Mouse (Mus musculus) MEL (cell line): ENCODE results near the gene Arpp21. TPM values are rescaled to one million over a fixed set of nuclear protein-coding genes. Genes with fewer than 3 reads are reported as not detected.

ENCODE experiments used
- DNase-seq: peaks from one replicate; pipeline ENCODE4 v3.0.0; 2011; ENCODE audit warnings: low read depth, low spot score
- H3K27ac ChIP-seq: 2 replicates; pipeline ENCODE4 v1.5.1; 2012; ENCODE audit warnings: low read depth, mild to moderate bottlenecking, control low read depth, low read length, moderate library complexity; ENCODE audit not compliant: control insufficient read depth
- H3K27me3 ChIP-seq, 2 experiments: fragments of 150-350 bp in 1 of 2; sonication (generic) in 1 of 2; 2 replicates each; pipeline ENCODE4 v1.6.1; 2012; ENCODE audit warnings: low read length in 2 of 2, mild to moderate bottlenecking in 2 of 2, improper control_type of control experiment in 1 of 2, moderate library complexity in 1 of 2; ENCODE audit not compliant: insufficient read depth in 2 of 2, control insufficient read depth in 1 of 2
- H3K36me3 ChIP-seq, 2 experiments: 2 replicates each; pipeline ENCODE4 v1.6.1; 2012 to 2014; ENCODE audit warnings: low read length in 2 of 2, improper control_type of control experiment in 1 of 2, inconsistent platforms in 1 of 2, mild to moderate bottlenecking in 1 of 2; ENCODE audit not compliant: insufficient read depth in 2 of 2, control insufficient read depth in 1 of 2
- H3K4me1 ChIP-seq, 2 experiments: fragments of 150-350 bp in 1 of 2; sonication (generic) in 1 of 2; 2 replicates each; pipeline ENCODE4 v1.6.1; 2012; ENCODE audit warnings: low read length in 2 of 2, improper control_type of control experiment in 1 of 2, mild to moderate bottlenecking in 1 of 2; ENCODE audit not compliant: insufficient read depth in 2 of 2, control insufficient read depth in 1 of 2
- H3K4me3 ChIP-seq, 2 experiments: fragments of 150-350 bp in 1 of 2; sonication (generic) in 1 of 2; 2 replicates each; pipeline ENCODE4 v1.5.1; 2012; ENCODE audit warnings: low read depth in 2 of 2, low read length in 2 of 2, mild to moderate bottlenecking in 2 of 2, moderate library complexity in 2 of 2, control low read depth in 1 of 2, improper control_type of control experiment in 1 of 2; ENCODE audit not compliant: control insufficient read depth in 1 of 2, insufficient read depth in 1 of 2
- H3K79me2 ChIP-seq: 2 replicates; pipeline ENCODE4 v1.6.1; 2012; ENCODE audit warnings: mild to moderate bottlenecking, low read length, moderate library complexity; ENCODE audit not compliant: control insufficient read depth, poor library complexity, insufficient read depth
- H3K9ac ChIP-seq: 2 replicates; pipeline ENCODE4 v1.6.1; 2012; ENCODE audit warnings: low read depth, mild to moderate bottlenecking, control low read depth, low read length, moderate library complexity; ENCODE audit not compliant: control insufficient read depth, poor library complexity, severe bottlenecking
- H3K9me3 ChIP-seq: fragments of 150-350 bp; sonication (generic); replicated peaks from 2 replicates; pipeline ENCODE4 v1.6.1; 2012; ENCODE audit warnings: mild to moderate bottlenecking, low read length, improper control_type of control experiment, moderate library complexity; ENCODE audit not compliant: insufficient read depth
- BHLHE40 ChIP-seq: IDR thresholded peaks from 2 replicates; pipeline ENCODE4 v1.6.1; 2012; ENCODE audit warnings: low read depth, mild to moderate bottlenecking, inconsistent platforms, low read length, improper control_type of control experiment, borderline replicate concordance
- CHD1 ChIP-seq: IDR thresholded peaks from 2 replicates; pipeline ENCODE4 v1.6.1; 2012; ENCODE audit warnings: low read depth, mild to moderate bottlenecking, inconsistent platforms, low read length, improper control_type of control experiment
- CHD2 ChIP-seq: IDR thresholded peaks from 2 replicates; pipeline ENCODE4 v1.6.1; 2011; ENCODE audit warnings: low read length, improper control_type of control experiment
- E2F4 ChIP-seq: IDR thresholded peaks from 2 replicates; pipeline ENCODE4 v1.6.1; 2011; ENCODE audit warnings: low read depth, low read length, improper control_type of control experiment, borderline replicate concordance
- ELF1 ChIP-seq: IDR thresholded peaks from 2 replicates; pipeline ENCODE4 v1.6.1; 2014; ENCODE audit warnings: low read depth, mild to moderate bottlenecking, inconsistent platforms, low read length, improper control_type of control experiment, moderate library complexity
- GABPA ChIP-seq: IDR thresholded peaks from 2 replicates; pipeline ENCODE4 v1.6.1; 2012; ENCODE audit warnings: low read depth, mild to moderate bottlenecking, inconsistent platforms, low read length, improper control_type of control experiment, moderate library complexity
- GATA1 ChIP-seq: IDR thresholded peaks from 2 replicates; pipeline ENCODE4 v1.6.1; 2011; ENCODE audit warnings: low read depth, low read length, improper control_type of control experiment
- HCFC1 ChIP-seq: IDR thresholded peaks from 2 replicates; pipeline ENCODE4 v1.6.1; 2012; ENCODE audit warnings: low read depth, mild to moderate bottlenecking, inconsistent platforms, low read length, improper control_type of control experiment, moderate library complexity
- MAFK ChIP-seq: IDR thresholded peaks from 2 replicates; pipeline ENCODE4 v1.6.1; 2011; ENCODE audit warnings: low read depth, mild to moderate bottlenecking, low read length, improper control_type of control experiment, borderline replicate concordance
- MAX ChIP-seq: IDR thresholded peaks from 2 replicates; pipeline ENCODE4 v1.6.1; 2011; ENCODE audit warnings: low read length, improper control_type of control experiment
- MAZ ChIP-seq: IDR thresholded peaks from 2 replicates; pipeline ENCODE4 v1.6.1; 2012; ENCODE audit warnings: low read depth, mild to moderate bottlenecking, inconsistent platforms, low read length, improper control_type of control experiment
- MEF2A ChIP-seq: IDR thresholded peaks from 2 replicates; pipeline ENCODE4 v1.6.1; 2014; ENCODE audit warnings: low read depth, mild to moderate bottlenecking, inconsistent platforms, low read length, improper control_type of control experiment; ENCODE audit not compliant: poor library complexity, insufficient replicate concordance, severe bottlenecking; ENCODE audit errors: extremely low read depth
- MXI1 ChIP-seq: IDR thresholded peaks from 2 replicates; pipeline ENCODE4 v1.6.1; 2011; ENCODE audit warnings: mild to moderate bottlenecking, low read depth, low read length, improper control_type of control experiment
- MYB ChIP-seq: IDR thresholded peaks from 2 replicates; pipeline ENCODE4 v1.6.1; 2011; ENCODE audit warnings: mild to moderate bottlenecking, low read depth, low read length, improper control_type of control experiment
- MYC ChIP-seq: IDR thresholded peaks from 2 replicates; pipeline ENCODE4 v1.6.1; 2011; ENCODE audit warnings: low read depth, mild to moderate bottlenecking, low read length, improper control_type of control experiment, moderate library complexity
- NELFE ChIP-seq: IDR thresholded peaks from 2 replicates; pipeline ENCODE4 v1.6.1; 2011; ENCODE audit warnings: low read depth, low read length, improper control_type of control experiment
- NRF1 ChIP-seq: IDR thresholded peaks from 2 replicates; pipeline ENCODE4 v1.6.1; 2014; ENCODE audit warnings: low read depth, mild to moderate bottlenecking, inconsistent platforms, low read length, improper control_type of control experiment, moderate library complexity; ENCODE audit not compliant: poor library complexity, insufficient read depth, severe bottlenecking
- POLR2AphosphoS2 ChIP-seq: IDR thresholded peaks from 2 replicates; pipeline ENCODE4 v1.6.1; 2011; ENCODE audit warnings: low read length, improper control_type of control experiment
- POLR2AphosphoS5 ChIP-seq: IDR thresholded peaks from 2 replicates; pipeline ENCODE4 v1.6.1; 2012; ENCODE audit warnings: low read depth, borderline replicate concordance, mild to moderate bottlenecking, inconsistent platforms, low read length, moderate library complexity, mixed read lengths
- SIN3A ChIP-seq: IDR thresholded peaks from 2 replicates; pipeline ENCODE4 v1.6.1; 2012; ENCODE audit warnings: low read length, improper control_type of control experiment, inconsistent platforms
- SMC3 ChIP-seq: IDR thresholded peaks from 2 replicates; pipeline ENCODE4 v1.6.1; 2011; ENCODE audit warnings: low read depth, low read length, improper control_type of control experiment
- TAL1 ChIP-seq: IDR thresholded peaks from 2 replicates; pipeline ENCODE4 v1.6.1; 2012; ENCODE audit warnings: mild to moderate bottlenecking, inconsistent platforms, low read length, moderate library complexity, mixed read lengths
- TBP ChIP-seq: IDR thresholded peaks from 2 replicates; pipeline ENCODE4 v1.8.0; 2011; ENCODE audit warnings: low read depth, low read length, improper control_type of control experiment
- TCF12 ChIP-seq: IDR thresholded peaks from 2 replicates; pipeline ENCODE4 v1.6.1; 2014; ENCODE audit warnings: low read depth, mild to moderate bottlenecking, inconsistent platforms, low read length, improper control_type of control experiment, moderate library complexity
- ZKSCAN1 ChIP-seq: IDR thresholded peaks from 2 replicates; pipeline ENCODE4 v1.6.1; 2012; ENCODE audit warnings: low read depth, mild to moderate bottlenecking, inconsistent platforms, low read length, improper control_type of control experiment, moderate library complexity
- ZMIZ1 ChIP-seq: IDR thresholded peaks from 2 replicates; pipeline ENCODE4 v1.6.1; 2012; ENCODE audit warnings: low read depth, mild to moderate bottlenecking, inconsistent platforms, low read length, improper control_type of control experiment, moderate library complexity
- ZNF384 ChIP-seq: IDR thresholded peaks from 2 replicates; pipeline ENCODE4 v1.6.1; 2012; ENCODE audit warnings: low read depth, mild to moderate bottlenecking, inconsistent platforms, low read length, improper control_type of control experiment
- polyA plus RNA-seq, 2 experiments: library from polyadenylated mRNA; stranded (reverse) in 1 of 2; unstranded in 1 of 2; fragments of >175 nt in 1 of 2; fragments of >200 nt in 1 of 2; gene quantifications; 2 replicates each; pipeline versions ENCODE4 v1.2.1 to v1.2.4; 2012; ENCODE audit warnings: low replicate concordance in 2 of 2, low read depth in 1 of 2; ENCODE audit not compliant: insufficient read length in 2 of 2, insufficient read depth in 1 of 2, missing spikeins in 1 of 2
- total RNA-seq: library from RNA; depleted of rRNA; stranded (reverse); fragments of 300-350 nt; gene quantifications from 2 replicates; pipeline ENCODE4 v1.2.3, GENCODE M21; 2012

The Arpp21 gene
- total and polyA plus RNA-seq, 3 experiments: 0.10 to 0.12 TPM; not detected in 1

DNA sequence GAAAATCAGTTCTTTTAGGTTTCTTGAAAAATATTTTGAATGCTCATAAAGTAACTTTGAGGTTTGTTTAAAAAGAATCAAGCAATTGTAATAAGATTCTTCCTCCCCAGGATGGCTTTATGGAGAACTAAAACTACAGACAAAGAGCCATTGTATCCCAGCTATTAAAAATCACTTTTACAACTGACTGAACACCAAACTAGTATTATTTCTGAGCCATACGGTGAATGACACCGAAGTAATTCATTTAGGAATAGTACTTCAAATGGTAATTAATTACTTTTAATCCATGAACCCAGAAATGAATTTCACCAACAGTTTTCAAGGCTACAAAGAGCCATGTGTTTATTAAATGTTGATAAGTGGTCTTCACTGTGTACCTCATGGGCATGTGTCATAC is 74.8 kb downstream of the Arpp21 start:
- no peaks in the 10 kb centered on the region for H3K9me3 ChIP-seq
- TF ChIP-seq SIN3A (no peak), HCFC1 (no peak)
- no peaks in the 10 kb centered on the region for H3K36me3 ChIP-seq
- no peak overlapping the region for H3K4me3 ChIP-seq
- DNase-seq: no peak
- H3K79me2 ChIP-seq: no peaks in the 10 kb centered on the region
- no peaks in the 10 kb centered on the region for H3K4me1 ChIP-seq
- H3K27me3 ChIP-seq: no peaks in the 10 kb centered on the region
- H3K9ac ChIP-seq: no peak overlapping the region
- no peak overlapping the region for H3K27ac ChIP-seq

DNA sequence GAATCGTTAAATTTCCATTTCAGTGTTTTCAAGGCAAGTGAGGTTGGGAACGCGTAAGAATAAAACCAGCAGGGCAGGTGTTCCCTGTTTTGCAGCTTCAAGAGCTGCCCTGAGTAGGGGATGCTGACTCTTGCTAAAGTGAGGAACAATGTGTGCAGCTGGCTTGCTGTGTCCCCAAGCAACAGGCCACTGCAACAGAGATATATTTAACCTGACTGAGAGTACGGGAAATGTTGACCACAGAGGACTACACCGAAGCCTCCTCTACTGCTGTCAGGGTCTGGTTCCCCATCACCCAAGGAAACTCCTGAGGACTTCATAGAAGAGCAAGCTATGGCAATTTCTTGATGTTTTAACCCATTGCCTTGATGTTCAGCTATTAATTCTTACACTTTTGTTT is 81.8 kb downstream of the Arpp21 start:
- H3K9me3 ChIP-seq: no peaks in the 10 kb centered on the region
- H3K36me3 ChIP-seq: no peaks in the 10 kb centered on the region
- H3K4me3 ChIP-seq: no peak overlapping the region
- no peaks in the 10 kb centered on the region for H3K4me1 ChIP-seq
- DNase-seq: no peak
- H3K27me3 ChIP-seq: no peaks in the 10 kb centered on the region
- no peak overlapping the region for H3K27ac ChIP-seq
- TF ChIP-seq MAFK (no peak), NRF1 (no peak), ZMIZ1 (no peak), SMC3 (no peak), MYC (no peak), MAZ (no peak), GATA1 (no peak), MEF2A (no peak), MYB (no peak), HCFC1 (no peak), TAL1 (no peak), POLR2AphosphoS2 (no peak), TCF12 (no peak), ZKSCAN1 (no peak)
- no peak overlapping the region for H3K9ac ChIP-seq
- no peaks in the 10 kb centered on the region for H3K79me2 ChIP-seq

- Histone ChIP-seq H3K4me1 (no peaks in the 10 kb centered on the region), H3K9ac (no peak overlapping the region), H3K4me3 (no peak overlapping the region), H3K79me2 (no peaks in the 10 kb centered on the region), H3K27me3 (no peaks in the 10 kb centered on the region), H3K36me3 (no peaks in the 10 kb centered on the region), H3K9me3 (no peaks in the 10 kb centered on the region), H3K27ac (no peak overlapping the region)
- DNase-seq: no peak
- TF ChIP-seq POLR2AphosphoS2: no peak
- no peak for TF ChIP-seq MXI1
- no peak for TF ChIP-seq ELF1
- no peak for TF ChIP-seq MAFK
- TF ChIP-seq TBP: no peak
- TF ChIP-seq MAZ: no peak
- no peak for TF ChIP-seq MAX
- no peak for TF ChIP-seq POLR2AphosphoS5
- TF ChIP-seq E2F4: no peak
- TF ChIP-seq CHD2: no peak
- no peak for TF ChIP-seq ZNF384
- no peak for TF ChIP-seq MYB
- TF ChIP-seq NELFE: no peak
- no peak for TF ChIP-seq TCF12
- no peak for TF ChIP-seq CHD1
- no peak for TF ChIP-seq GABPA
- no peak for TF ChIP-seq ZKSCAN1
- no peak for TF ChIP-seq SMC3
- TF ChIP-seq BHLHE40: no peak
- TF ChIP-seq, all 39 proteins: peak for 0
Measured at GRCm38 (mm10) chr9:112152762-112153161, 83.0 kb downstream of the Arpp21 start.
